Mouse (Mus musculus) lung, embryonic 14.5 days (tissue): ENCODE measurements around the gene Twsg1. TPM values are rescaled to one million over a fixed set of nuclear protein-coding genes. Genes with fewer than 3 reads are reported as not detected.

Experiments used
- ATAC-seq: fragments of 200-750 bp; cut with Nextera tagmentation; 2 replicates; pipeline ENCODE4 v1.8.0; 2017; ENCODE audit warnings: mild to moderate bottlenecking, moderate TSS enrichment, moderate library complexity; ENCODE audit not compliant: insufficient read depth
- DNase-seq: peaks from one replicate; pipeline ENCODE4 v3.0.0-alpha.2; 2015
- H3K27ac ChIP-seq: fragments of 300-500 bp; sonication (generic); 2 replicates; pipeline ENCODE4 v1.5.1; 2014; ENCODE audit warnings: low read depth, mild to moderate bottlenecking, moderate library complexity
- H3K27me3 ChIP-seq: fragments of 300-500 bp; sonication (generic); 2 replicates; pipeline ENCODE4 v1.6.1; 2014; ENCODE audit warnings: low read length, control low read depth; ENCODE audit not compliant: insufficient read depth
- H3K36me3 ChIP-seq: fragments of 300-500 bp; sonication (generic); 2 replicates; pipeline ENCODE4 v1.6.1; 2014; ENCODE audit warnings: control low read depth; ENCODE audit not compliant: insufficient read depth
- H3K4me1 ChIP-seq: fragments of 300-500 bp; sonication (generic); 2 replicates; pipeline ENCODE4 v1.6.1; 2014; ENCODE audit warnings: antibody characterized with exemption, control low read depth; ENCODE audit not compliant: insufficient read depth
- H3K4me2 ChIP-seq: fragments of 300-500 bp; sonication (generic); 2 replicates; pipeline ENCODE4 v1.6.1; 2014; ENCODE audit warnings: mild to moderate bottlenecking
- H3K4me3 ChIP-seq: fragments of 300-500 bp; sonication (generic); 2 replicates; pipeline ENCODE4 v1.5.1; 2014; ENCODE audit warnings: low read depth, low read length
- H3K9ac ChIP-seq: fragments of 300-500 bp; sonication (generic); 2 replicates; pipeline ENCODE4 v1.6.1; 2014
- H3K9me3 ChIP-seq: fragments of 300-500 bp; sonication (generic); 2 replicates; pipeline ENCODE4 v1.6.1; 2016; ENCODE audit warnings: low read depth, low read length, control low read depth
- CTCF ChIP-seq: IDR thresholded peaks from 2 replicates; pipeline ENCODE4 v1.5.1; 2016; ENCODE audit warnings: antibody characterized with exemption, low read depth
- WGBS: fragments of 180-500 bp; shearing (Covaris S2); extraction: QIAGEN DNeasy Blood & Tissue Kit; methylation state at CpG from one replicate; pipeline ENCODE4 v1.1.7; 2014; 5-methylcytosine and 5-hydroxymethylcytosine counted together
- polyA plus RNA-seq: library from polyadenylated mRNA; unstranded; fragments of >200 nt; fragmentation: Nextera tagmentation; extraction: Ambion mirVana; gene quantifications from 2 replicates; pipeline ENCODE4 v1.2.1, GENCODE M21; 2014

Twsg1 gene
- polyA plus RNA-seq, 1 experiment from 2014 or later = 143 TPM

GRCm38 (mm10) chr17:65947307-65947706 lies 3.7 kb downstream of the Twsg1 start:
- TF ChIP-seq CTCF = no peak
- DNase-seq (no peak), ATAC-seq (no peak)
- H3K4me2 ChIP-seq = no peak overlapping the region
- H3K9me3 ChIP-seq = no peaks in the 10 kb centered on the region
- H3K9ac ChIP-seq = no peak overlapping the region
- no peaks in the 10 kb centered on the region for H3K27me3 ChIP-seq
- H3K36me3 ChIP-seq = peaks cover 26% of the 10 kb centered on the region
- H3K4me1 ChIP-seq = no peaks in the 10 kb centered on the region
- no peak overlapping the region for H3K4me3 ChIP-seq
- 78% methylated on average over 8 of the region's 8 CpGs for WGBS
- no peak overlapping the region for H3K27ac ChIP-seq

DNA sequence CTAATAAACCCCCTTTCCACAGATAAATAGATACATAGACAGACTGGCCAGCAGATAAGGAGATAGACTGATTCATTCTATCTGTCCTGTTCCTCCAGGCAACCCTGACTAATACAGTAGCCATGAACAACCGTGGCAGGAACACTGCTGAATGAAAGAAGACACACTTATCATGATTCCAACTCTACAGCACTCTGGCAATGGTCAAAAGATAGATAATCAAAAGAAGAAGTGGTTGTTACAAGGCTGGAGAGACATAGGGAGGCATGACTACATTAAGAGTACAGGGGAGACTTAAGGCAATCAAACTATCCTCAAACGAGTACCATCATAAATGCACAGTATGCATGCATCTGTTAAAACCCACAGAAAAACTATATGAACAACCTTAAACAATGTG lies 5.6 kb downstream of the Twsg1 start:
- 0 out of 2 replicates have a peak, but pooled peaks cover 4% of the 10 kb centered on the region for H3K4me1 ChIP-seq
- no peak overlapping the region for H3K9ac ChIP-seq
- no peaks in the 10 kb centered on the region for H3K27me3 ChIP-seq
- DNase-seq (no peak), ATAC-seq (no peak)
- 88% methylated on average over 2 of the region's 2 CpGs for WGBS
- H3K4me2 ChIP-seq = no peak overlapping the region
- H3K36me3 ChIP-seq = peaks cover 26% of the 10 kb centered on the region
- H3K4me3 ChIP-seq = no peak overlapping the region
- no peaks in the 10 kb centered on the region for H3K9me3 ChIP-seq
- TF ChIP-seq CTCF = no peak
- H3K27ac ChIP-seq = no peak overlapping the region

DNA sequence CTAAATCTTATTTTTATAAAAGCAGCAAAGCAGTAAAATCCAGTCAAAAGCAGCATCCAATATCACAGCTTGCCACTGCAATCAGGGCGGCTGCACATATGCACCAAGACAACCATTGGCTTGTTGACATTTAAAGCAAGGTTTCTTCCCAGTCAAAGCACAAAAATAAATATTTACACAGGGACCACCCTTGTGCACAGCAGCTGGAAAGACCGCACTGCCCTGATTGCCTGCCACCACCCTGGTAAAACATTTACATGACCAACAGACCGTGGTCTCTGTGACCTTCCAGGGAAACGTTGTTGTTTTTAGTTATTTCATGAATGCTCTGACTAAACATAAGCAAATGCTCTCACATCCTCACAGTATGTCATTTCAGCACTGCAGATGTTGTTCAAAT lies 8.6 kb downstream of the Twsg1 start:
- no peak overlapping the region for H3K4me3 ChIP-seq
- TF ChIP-seq CTCF = no peak
- no peaks in the 10 kb centered on the region for H3K9me3 ChIP-seq
- ATAC-seq = peak; percentile 64
- no peak overlapping the region for H3K9ac ChIP-seq
- H3K4me2 ChIP-seq = no peak overlapping the region
- no peak overlapping the region; the same call in 1 of the 2 replicates for H3K27ac ChIP-seq
- 24% methylated on average over 4 of the region's 4 CpGs for WGBS
- DNase-seq = peak; percentile 64
- peaks cover 8% of the 10 kb centered on the region; the same call in 1 of the 2 replicates for H3K4me1 ChIP-seq
- H3K36me3 ChIP-seq = peaks cover 18% of the 10 kb centered on the region
- H3K27me3 ChIP-seq = no peaks in the 10 kb centered on the region

GRCm38 (mm10) chr17:65941275-65941674 lies 9.8 kb downstream of the Twsg1 start:
- WGBS = 72% methylated on average over 6 of the region's 6 CpGs
- H3K4me1 ChIP-seq = peaks cover 8% of the 10 kb centered on the region; the same call in 1 of the 2 replicates
- H3K36me3 ChIP-seq = peaks cover 17% of the 10 kb centered on the region
- H3K9me3 ChIP-seq = no peaks in the 10 kb centered on the region
- no peak for TF ChIP-seq CTCF
- DNase-seq (no peak), ATAC-seq (no peak)
- H3K4me2 ChIP-seq = no peak overlapping the region
- no peak overlapping the region for H3K9ac ChIP-seq
- H3K4me3 ChIP-seq = no peak overlapping the region
- no peaks in the 10 kb centered on the region for H3K27me3 ChIP-seq
- no peak overlapping the region for H3K27ac ChIP-seq

DNA sequence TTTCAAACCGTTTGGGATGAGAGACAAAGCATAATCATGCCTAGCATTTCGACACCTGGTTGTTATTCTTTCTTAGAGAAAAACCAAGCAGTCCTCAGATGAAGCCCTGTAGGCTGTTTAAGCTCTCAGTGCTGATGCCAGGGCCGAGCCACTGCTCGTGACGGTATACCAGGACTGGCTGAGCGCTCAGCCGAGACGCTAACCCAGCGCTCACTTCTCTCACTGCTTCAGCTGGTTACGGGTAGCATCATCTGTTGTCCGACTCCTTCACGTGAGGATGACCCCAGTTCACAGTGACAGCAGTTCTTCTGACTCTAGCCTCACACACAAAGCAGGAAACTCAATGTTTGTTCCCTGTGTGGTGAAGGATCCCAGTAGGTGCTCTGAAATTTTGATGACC lies 10.8 kb downstream of the Twsg1 start:
- Histone ChIP-seq H3K4me1 (peaks cover 8% of the 10 kb centered on the region; the same call in 1 of the 2 replicates), H3K4me2 (no peak overlapping the region), H3K27ac (peak overlapping the region; percentile 43; the same call in 1 of the 2 replicates), H3K9ac (no peak overlapping the region), H3K27me3 (no peaks in the 10 kb centered on the region), H3K36me3 (peaks cover 24% of the 10 kb centered on the region), H3K4me3 (no peak overlapping the region), H3K9me3 (no peaks in the 10 kb centered on the region)
- no peak for ATAC-seq
- 57% methylated on average over 12 of the region's 12 CpGs for WGBS
- TF ChIP-seq CTCF = no peak
- no peak for DNase-seq

GRCm38 (mm10) chr17:65939461-65940192 lies 11.4 kb downstream of the Twsg1 start:
- Histone ChIP-seq H3K9ac (no peak overlapping the region), H3K27me3 (no peaks in the 10 kb centered on the region), H3K27ac (peak overlapping the region; percentile 43; the same call in 1 of the 2 replicates), H3K36me3 (peaks cover 24% of the 10 kb centered on the region), H3K9me3 (no peaks in the 10 kb centered on the region), H3K4me2 (no peak overlapping the region), H3K4me1 (peaks cover 8% of the 10 kb centered on the region; the same call in 1 of the 2 replicates), H3K4me3 (no peak overlapping the region)
- 43% methylated on average over 14 of the region's 14 CpGs for WGBS
- peak; percentile 39 for DNase-seq
- ATAC-seq = no peak
- no peak for TF ChIP-seq CTCF

DNA sequence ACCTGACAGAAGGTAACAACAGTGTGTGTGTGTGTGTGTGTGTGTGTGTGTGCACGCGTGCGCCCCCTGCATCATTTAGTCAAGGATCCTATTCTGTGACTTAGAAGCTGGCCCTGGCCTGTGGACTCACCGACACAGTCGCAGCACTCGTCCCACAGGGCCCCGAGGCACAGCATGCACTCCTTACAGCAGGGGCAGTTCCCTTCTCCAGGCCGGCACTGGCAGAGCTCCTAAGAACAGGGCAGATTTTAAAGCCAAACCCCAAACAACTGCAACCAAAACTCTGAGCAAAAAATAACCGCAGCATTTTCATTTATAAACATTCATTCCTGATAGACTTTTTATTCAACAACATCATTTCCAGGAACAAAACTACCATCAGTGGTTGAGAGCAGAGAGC lies 13.4 kb downstream of the Twsg1 start:
- ATAC-seq = no peak
- Histone ChIP-seq H3K9ac (no peak overlapping the region), H3K4me3 (no peak overlapping the region), H3K27ac (no peak overlapping the region), H3K4me2 (no peak overlapping the region), H3K4me1 (peaks cover 8% of the 10 kb centered on the region; the same call in 1 of the 2 replicates), H3K36me3 (peaks cover 32% of the 10 kb centered on the region), H3K27me3 (no peaks in the 10 kb centered on the region), H3K9me3 (no peaks in the 10 kb centered on the region)
- 92% methylated on average over 9 of the region's 9 CpGs for WGBS
- no peak for TF ChIP-seq CTCF
- no peak for DNase-seq
